Mouse (Mus musculus): ENCODE data around the gene Sema6d. TPM values are rescaled to one million over a fixed set of nuclear protein-coding genes. Genes with fewer than 3 reads are reported as not detected.

Gene Sema6d
- total and polyA plus RNA-seq, 2 experiments from 2014 or later = 22.6 to 64.8 TPM

DNA sequence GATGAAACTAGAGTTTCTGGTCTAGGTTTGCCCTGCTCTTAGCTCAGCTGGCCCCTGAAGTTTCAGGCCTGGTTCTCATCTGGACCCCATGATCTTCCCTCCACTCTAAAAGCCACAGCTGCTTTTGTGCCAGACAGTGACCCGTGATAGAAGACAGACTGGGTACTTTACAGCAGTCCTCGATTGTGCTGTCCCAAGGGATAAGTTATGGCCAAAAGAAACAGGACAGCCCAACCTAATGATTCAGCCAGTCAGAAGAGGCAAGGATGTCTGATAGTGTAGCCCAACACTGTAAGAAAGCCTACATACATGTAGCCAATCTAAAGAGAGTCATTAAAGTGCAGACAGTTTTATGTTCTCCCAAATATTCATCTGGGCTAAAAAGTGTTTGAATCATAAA, 371.2 kb downstream of the Sema6d start:
- Histone ChIP-seq H3K4me2 (ENCODE audit: low read depth, low read length, poor library complexity, severe bottlenecking) (no peak overlapping the region), H3K27ac (ENCODE audit: low read depth, low read length) (no peak overlapping the region), H3K9ac (replicated peaks; ENCODE audit: low read length, poor library complexity, severe bottlenecking) (no peak overlapping the region), H3K4me1 (ENCODE audit: insufficient read depth, low read length) (no peaks in the 10 kb centered on the region), H3K9me3 (ENCODE audit: low read length) (no peaks in the 10 kb centered on the region), H3K4me3 (ENCODE audit: low read depth, low read length) (no peak overlapping the region), H3K36me3 (ENCODE audit: insufficient read depth, low read length) (no peaks in the 10 kb centered on the region), H3K27me3 (ENCODE audit: insufficient read depth, low read length) (peaks cover 4% of the 10 kb centered on the region; the same call in 1 of the 2 replicates)
- no peak for TF ChIP-seq CTCF (IDR thresholded peaks at IDR 0.05)
- ATAC-seq (ENCODE audit: low FRiP score) (no peak), DNase-seq (ENCODE audit: low spot score) (no peak)
- 82% methylated on average over 2 of the region's 2 CpGs for WGBS

DNA sequence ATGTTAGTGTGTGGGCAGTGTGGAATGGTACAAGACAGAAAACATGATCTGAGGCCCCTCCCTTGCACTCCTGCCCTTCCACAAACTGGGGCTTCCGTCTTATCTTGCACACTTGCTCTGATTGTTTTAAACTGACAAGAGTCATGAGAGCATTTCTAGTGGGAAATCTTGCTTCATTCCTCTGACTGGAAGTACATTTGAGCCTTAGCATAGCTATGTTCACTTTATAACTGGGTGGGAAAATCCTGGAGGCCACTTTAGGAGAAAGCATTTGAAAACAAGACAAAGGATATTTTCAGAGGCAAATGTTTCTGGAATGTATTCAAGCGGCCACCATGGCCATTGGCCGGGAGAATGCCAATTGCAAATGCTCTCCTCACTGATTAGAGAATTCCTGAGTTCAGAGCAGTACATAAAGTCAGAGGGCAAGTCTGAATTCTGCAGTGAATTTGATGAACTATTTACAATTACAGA, 371.6 kb downstream of the Sema6d start:
- 58% methylated on average over 3 of the region's 3 CpGs for WGBS
- Histone ChIP-seq H3K4me1 (ENCODE audit: insufficient read depth, low read length) (no peaks in the 10 kb centered on the region), H3K4me2 (ENCODE audit: low read depth, low read length, poor library complexity, severe bottlenecking) (no peak overlapping the region), H3K27me3 (ENCODE audit: insufficient read depth, low read length) (peaks cover 4% of the 10 kb centered on the region; the same call in 1 of the 2 replicates), H3K9me3 (ENCODE audit: low read length) (no peaks in the 10 kb centered on the region), H3K9ac (replicated peaks; ENCODE audit: low read length, poor library complexity, severe bottlenecking) (no peak overlapping the region), H3K27ac (ENCODE audit: low read depth, low read length) (no peak overlapping the region), H3K36me3 (ENCODE audit: insufficient read depth, low read length) (no peaks in the 10 kb centered on the region), H3K4me3 (ENCODE audit: low read depth, low read length) (no peak overlapping the region)
- DNase-seq (ENCODE audit: low spot score) (no peak), ATAC-seq (ENCODE audit: low FRiP score) (no peak)
- no peak for TF ChIP-seq CTCF (IDR thresholded peaks at IDR 0.05)

DNA sequence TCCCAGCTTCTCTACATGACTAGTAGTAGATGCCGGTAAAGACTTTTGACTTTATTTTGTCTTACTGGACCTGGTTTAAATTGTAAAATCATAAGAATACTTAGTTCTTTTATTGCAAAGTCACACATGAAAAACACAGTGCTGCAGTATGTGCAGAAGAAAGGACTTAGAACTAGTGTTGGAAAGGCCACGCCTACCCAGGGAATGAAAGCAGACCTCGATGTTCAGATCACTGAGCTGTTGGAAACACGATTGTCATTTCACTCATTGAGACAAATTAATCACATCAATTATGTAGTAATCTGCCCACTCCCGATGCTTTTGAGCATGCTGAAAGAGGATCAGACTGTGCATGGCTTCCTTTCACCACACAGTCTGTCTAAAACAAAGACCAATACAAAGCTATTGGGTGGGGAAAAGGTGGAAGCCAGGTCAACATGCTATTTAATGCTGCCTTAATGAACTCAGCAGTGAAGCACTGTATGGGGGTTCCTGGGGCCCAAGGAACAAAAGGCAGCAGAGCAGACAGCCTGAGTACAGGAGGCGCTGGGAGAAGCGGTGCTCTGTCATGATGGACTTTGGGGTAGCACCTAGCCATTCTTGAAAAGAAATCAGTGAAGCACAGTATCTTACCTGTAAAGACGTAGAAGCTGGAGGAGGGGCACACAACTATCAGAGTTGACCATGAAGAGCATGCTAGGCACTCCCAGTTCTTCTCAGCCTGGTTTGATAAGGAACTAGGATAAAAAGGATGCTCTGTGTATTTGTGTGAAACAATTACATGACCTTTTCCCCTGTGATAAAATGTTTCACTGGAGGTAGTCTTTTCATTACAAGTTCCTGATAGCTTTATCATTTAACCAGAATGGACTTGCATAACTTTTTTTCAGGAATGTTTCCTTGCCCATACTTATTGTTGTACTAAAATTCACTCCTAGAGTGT, 375.5 kb downstream of the Sema6d start:
- no peak for DNase-seq (ENCODE audit: low spot score)
- no peak for ATAC-seq (ENCODE audit: low FRiP score)
- no peak for TF ChIP-seq CTCF (IDR thresholded peaks at IDR 0.05)
- Histone ChIP-seq H3K27me3 (ENCODE audit: insufficient read depth, low read length) (peaks cover 4% of the 10 kb centered on the region; the same call in 1 of the 2 replicates), H3K9ac (replicated peaks; ENCODE audit: low read length, poor library complexity, severe bottlenecking) (no peak overlapping the region), H3K4me3 (ENCODE audit: low read depth, low read length) (no peak overlapping the region), H3K4me2 (ENCODE audit: low read depth, low read length, poor library complexity, severe bottlenecking) (no peak overlapping the region), H3K9me3 (ENCODE audit: low read length) (no peaks in the 10 kb centered on the region), H3K4me1 (ENCODE audit: insufficient read depth, low read length) (0 out of 2 replicates have a peak, but pooled peaks cover 2% of the 10 kb centered on the region), H3K36me3 (ENCODE audit: insufficient read depth, low read length) (no peaks in the 10 kb centered on the region), H3K27ac (ENCODE audit: low read depth, low read length) (no peak overlapping the region)
- WGBS = 62% methylated on average over 8 of the region's 8 CpGs

DNA sequence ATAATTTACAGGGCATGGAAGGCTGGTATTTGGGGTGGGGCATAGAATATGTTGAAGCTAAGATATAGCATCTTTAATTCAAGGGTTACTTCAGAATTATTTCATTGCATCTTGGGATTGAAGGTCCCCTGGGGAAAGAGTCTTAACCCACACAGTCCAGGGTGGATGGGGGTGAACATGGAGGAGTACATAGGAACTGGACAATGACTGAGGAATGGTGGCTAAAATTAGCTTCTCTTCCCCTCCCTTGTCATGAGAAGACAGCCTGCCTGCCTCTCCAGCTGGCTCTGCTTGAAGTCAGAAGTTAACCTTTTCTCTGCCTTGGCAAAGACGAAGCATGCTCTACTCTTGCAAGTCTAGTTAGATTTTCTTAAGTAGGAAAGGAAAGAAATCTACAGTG, 377.7 kb downstream of the Sema6d start:
- no peak overlapping the region for H3K27ac ChIP-seq (ENCODE audit: low read depth, low read length)
- no peak for TF ChIP-seq CTCF (IDR thresholded peaks at IDR 0.05)
- ATAC-seq (ENCODE audit: low FRiP score) (no peak), DNase-seq (ENCODE audit: low spot score) (no peak)
- no peak overlapping the region for H3K4me2 ChIP-seq (ENCODE audit: low read depth, low read length, poor library complexity, severe bottlenecking)
- 68% methylated on average over 1 of the region's 1 CpGs for WGBS
- H3K9me3 ChIP-seq (ENCODE audit: low read length) = 0 out of 2 replicates have a peak, but pooled peaks cover 3% of the 10 kb centered on the region
- H3K4me1 ChIP-seq (ENCODE audit: insufficient read depth, low read length) = peaks cover 10% of the 10 kb centered on the region; the same call in 1 of the 2 replicates
- H3K27me3 ChIP-seq (ENCODE audit: insufficient read depth, low read length) = peaks cover 4% of the 10 kb centered on the region; the same call in 1 of the 2 replicates
- no peak overlapping the region for H3K9ac ChIP-seq (replicated peaks; ENCODE audit: low read length, poor library complexity, severe bottlenecking)
- H3K36me3 ChIP-seq (ENCODE audit: insufficient read depth, low read length) = no peaks in the 10 kb centered on the region
- H3K4me3 ChIP-seq (ENCODE audit: low read depth, low read length) = no peak overlapping the region

DNA sequence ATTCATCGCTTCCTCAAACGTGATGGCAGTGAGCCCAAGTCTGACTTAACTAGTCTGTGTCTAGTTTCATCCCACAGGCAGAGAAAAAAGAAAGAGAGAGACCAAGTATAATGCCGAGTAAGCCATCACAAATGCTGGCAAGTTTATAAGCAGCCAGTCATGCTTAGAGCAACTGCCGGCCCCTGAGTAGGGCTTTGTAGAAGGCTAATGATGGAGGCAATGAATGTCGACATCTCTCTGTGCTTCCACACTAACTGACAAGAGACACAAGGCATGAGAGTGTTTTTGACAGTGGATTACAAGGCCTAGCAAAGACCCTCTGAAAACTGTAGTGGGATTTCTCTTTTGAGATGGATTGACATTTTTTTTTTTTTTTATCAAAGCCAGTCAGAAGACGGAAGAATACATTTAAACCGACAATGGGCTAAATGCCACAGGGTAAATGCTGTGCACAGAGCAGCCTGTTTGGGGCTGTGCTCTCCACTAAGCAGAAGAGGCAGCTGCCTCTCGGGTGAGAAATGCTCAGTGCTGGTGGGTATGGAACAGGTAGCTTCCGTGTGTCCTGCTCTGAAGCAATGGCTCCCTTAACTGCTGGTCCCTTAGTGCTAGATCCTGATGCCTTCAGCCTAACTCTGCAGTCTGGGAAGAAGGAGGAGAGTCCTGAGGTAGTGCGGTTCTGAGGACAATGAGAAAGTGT, 380.7 kb downstream of the Sema6d start:
- ATAC-seq (ENCODE audit: low FRiP score) (peak; percentile 52), DNase-seq (ENCODE audit: low spot score) (peak; percentile 51)
- H3K27ac ChIP-seq (ENCODE audit: low read depth, low read length) = no peak overlapping the region
- H3K4me2 ChIP-seq (ENCODE audit: low read depth, low read length, poor library complexity, severe bottlenecking) = no peak overlapping the region
- peaks cover under 1% of the 10 kb centered on the region; the same call in 1 of the 2 replicates for H3K27me3 ChIP-seq (ENCODE audit: insufficient read depth, low read length)
- peaks cover 10% of the 10 kb centered on the region; the same call in 1 of the 2 replicates for H3K4me1 ChIP-seq (ENCODE audit: insufficient read depth, low read length)
- no peak overlapping the region for H3K4me3 ChIP-seq (ENCODE audit: low read depth, low read length)
- TF ChIP-seq CTCF (IDR thresholded peaks at IDR 0.05) = no peak
- 27% methylated on average over 10 of the region's 10 CpGs for WGBS
- H3K9ac ChIP-seq (replicated peaks; ENCODE audit: low read length, poor library complexity, severe bottlenecking) = no peak overlapping the region
- H3K36me3 ChIP-seq (ENCODE audit: insufficient read depth, low read length) = no peaks in the 10 kb centered on the region
- H3K9me3 ChIP-seq (ENCODE audit: low read length) = 0 out of 2 replicates have a peak, but pooled peaks cover 3% of the 10 kb centered on the region

Measured in midbrain, postnatal 0 days (tissue).